Mouse (Mus musculus) adrenal gland, adult 8-10 months (tissue): ENCODE data around the gene Gramd1b. TPM values are rescaled to one million over a fixed set of nuclear protein-coding genes. Genes with fewer than 3 reads are reported as not detected.
A peak's percentile ranks its signal among the peaks of the same experiment; 100 is the strongest.

Experiments used
- DNase-seq: peaks from one replicate; pipeline ENCODE4 v3.0.0; 2022
- total RNA-seq, 4 experiments: library from RNA; stranded (reverse); gene quantifications; 2 replicates each; pipeline ENCODE4 v1.2.4; 2022

Gene Gramd1b
- 100 to 1,000 TPM; 341 to 857 (median 612) TPM for total RNA-seq

DNA sequence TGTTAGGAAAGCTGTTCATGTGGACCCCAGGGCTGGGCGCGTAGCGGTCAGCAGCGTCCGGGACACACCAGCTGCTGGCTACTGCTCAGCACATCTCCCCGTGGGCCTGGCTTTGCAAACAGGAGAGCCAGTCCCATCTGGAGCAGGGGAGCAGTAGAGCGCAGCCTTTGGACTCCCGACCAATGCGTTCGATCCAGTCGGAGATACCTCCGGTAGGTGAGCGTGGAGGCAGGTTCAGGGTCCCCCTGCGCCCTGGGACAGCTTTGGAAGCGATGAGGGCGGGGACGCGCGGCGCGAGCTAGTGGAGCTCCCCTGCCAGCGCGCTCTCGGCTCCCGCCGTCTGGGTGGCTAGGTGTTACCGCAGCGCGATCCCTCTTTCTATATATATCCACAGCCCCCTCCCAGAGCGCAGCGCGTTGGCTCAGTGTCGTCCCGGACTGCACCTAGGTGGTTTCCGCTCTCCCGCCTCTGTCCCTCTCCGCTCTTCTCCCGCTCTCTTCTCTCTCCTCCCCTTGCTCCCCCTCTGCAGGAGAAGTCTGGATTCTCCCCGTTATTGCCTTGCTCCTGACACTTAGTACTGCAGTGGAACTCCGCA, at the start of gene Gramd1b:
Gramd1b (minus strand) TSS at position 357 of the 595 bp plus-strand sequence.
- no peak for DNase-seq

- DNase-seq, result no peak
These were observed 47.8 kb upstream of the Gramd1b start for GRCm38 (mm10) chr9:40578726-40579625.

DNA sequence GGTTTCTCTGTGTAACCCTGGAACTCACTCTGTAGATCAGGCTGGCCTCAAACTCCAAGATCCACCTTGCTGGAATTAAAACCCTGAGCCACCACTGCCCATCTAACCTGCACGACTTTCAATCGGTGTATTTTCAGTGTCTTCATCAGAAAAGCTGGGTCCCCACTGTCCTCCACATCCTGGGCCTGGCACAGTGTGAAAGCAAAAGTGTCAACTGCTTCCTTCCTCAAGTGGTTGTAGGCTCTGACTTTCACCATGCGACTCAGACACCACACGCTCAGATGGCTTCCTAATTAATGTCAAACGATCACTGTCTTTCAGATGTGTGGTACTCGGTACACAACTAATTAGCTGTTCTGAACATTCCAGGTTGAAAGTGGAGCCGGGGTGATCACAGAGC, 45.9 kb upstream of the Gramd1b start:
- DNase-seq, result no peak

DNA sequence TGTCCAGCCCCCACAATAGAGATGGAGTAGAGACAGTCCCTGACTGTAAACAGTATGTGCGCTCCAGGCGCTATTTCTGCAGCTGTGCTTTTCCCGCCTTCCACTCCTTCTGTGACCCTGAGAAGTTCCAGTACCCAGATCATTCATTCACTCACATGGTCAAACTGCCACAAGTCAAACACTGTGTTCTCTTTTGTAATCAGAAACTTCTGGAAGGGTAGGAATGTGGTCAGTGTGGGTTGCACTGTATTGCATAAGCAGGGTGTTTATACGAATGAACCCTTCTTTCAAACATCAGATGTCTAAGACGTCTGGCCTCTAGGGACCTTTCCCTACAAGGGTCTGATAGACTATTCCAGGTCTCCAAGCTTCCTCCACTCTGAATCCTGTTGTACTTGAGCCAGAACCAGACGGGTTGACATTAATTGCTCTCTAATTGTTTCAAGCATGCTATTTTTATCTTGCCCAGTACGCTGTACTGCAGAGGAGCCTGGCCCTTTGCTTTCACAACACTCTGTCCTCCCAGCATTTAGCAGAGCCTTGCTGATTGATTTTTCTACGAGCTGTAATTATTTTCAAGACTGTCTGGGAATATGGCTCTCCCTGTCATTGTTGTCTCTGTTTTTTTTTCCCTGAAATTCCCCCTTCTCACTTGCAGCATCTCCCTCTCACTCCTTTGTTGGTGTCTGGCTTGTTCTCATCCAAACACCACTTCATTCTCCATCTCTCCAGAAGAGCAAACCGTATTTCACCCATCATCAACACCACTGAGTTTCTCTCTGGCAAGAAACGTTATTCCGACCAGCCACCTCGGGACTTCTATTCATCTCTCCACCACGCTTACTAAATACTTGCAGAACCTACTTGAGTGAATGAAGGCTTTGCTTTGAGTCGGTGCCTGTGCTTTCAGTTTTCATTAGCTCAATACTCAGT, 44.1 kb upstream of the Gramd1b start:
- peak; percentile 40 for DNase-seq

DNA sequence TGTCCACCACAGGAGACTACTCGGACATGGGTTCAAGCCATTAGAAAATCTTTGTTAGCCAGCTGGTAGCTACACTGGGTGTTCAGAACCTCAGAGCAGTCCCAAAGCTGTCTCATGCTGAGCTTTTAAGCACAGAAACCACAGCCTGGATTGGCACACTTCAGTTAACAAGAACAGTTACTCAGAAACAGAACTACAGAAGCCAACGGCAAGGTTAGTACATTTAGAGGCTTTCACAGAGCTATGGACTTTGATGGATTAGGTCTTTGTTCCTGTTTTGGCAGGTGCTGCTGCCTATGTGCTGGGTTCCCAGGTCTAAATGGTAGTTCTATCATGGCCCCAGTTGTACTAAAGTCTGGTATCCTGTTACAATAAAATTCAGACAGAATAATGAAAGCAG, 40.1 kb upstream of the Gramd1b start:
- DNase-seq, result no peak

DNA sequence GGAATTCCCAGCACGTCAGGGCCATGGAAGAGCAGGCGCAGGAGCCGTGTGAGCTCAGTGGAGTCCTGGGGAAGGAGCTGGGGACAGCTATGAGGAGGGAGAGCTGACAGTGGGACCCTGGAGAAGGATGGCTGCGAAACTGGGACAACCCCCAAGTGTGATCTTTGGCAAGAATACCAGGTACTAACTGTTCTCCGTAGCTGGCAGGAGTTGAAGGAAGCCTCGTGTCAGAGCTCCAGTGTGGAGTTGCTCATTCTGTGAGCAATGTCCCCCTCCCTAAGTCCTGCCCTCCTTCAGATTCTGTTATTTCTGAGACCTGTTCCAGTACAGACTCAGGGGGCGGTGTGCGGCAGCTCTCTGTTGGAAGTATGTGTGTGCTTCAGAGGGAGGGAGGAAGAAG, 36.9 kb upstream of the Gramd1b start:
- DNase-seq, result no peak

GRCm38 (mm10) chr9:40563750-40564149, 32.6 kb upstream of the Gramd1b start:
- no peak for DNase-seq

DNA sequence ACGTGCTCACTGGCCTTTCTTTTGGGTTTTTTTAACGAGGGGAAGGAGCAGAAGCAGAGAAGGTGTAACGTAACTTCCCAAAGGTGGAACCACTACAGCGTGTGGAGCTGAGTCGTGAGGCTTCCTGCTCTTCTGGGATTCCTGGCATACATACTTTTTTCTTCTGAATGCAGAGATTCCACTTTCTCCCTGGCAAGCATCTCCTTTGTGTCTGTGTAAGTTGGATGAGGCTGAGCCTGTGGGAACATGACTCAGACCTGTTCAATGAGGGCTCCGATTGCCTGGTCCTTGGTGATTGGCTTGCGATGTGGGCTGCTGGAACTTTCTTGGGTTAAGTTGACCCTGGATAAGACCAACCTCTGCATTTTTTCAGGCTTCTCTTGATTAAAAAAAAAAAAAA, 28.5 kb upstream of the Gramd1b start:
- DNase-seq, result no peak

DNA sequence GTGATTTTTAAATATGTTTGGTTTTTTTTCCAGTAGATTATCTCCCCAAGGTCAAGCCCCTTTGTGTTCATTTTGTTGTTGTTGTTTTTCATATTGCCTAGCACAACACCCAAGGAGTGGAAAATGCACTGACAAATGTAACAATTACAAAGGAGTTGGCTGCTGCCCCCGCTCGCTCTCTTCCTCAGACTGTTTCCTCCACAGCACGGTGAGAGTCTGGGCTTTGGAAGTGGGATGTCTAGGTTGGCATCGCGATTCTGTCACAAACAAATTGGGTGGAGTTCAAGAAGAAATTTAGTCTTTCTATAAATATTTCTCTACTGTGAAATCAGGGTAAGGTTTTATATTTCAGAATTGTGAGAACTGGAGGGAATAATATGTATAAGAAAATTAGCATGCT, 26.6 kb upstream of the Gramd1b start:
- DNase-seq, result no peak

DNA sequence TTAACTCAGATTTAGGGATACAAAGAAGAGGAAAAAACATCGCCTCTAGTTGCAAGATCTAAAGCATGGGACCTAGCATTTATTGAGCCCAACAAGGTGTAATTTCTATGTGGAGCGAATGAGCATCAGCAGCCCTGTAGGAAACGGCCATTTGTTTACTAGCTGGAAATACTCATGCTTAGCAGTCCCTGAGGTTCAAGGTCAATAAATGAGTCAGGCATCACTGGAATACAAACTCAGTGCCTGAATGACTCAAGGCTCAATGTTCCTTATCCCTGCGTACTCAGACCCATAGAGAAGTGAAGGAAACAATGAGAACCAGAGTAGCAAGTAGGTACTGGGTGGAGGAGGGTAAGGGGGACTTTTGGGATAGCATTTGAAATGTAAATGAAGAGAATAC, 25.2 kb upstream of the Gramd1b start:
- DNase-seq, result no peak

DNA sequence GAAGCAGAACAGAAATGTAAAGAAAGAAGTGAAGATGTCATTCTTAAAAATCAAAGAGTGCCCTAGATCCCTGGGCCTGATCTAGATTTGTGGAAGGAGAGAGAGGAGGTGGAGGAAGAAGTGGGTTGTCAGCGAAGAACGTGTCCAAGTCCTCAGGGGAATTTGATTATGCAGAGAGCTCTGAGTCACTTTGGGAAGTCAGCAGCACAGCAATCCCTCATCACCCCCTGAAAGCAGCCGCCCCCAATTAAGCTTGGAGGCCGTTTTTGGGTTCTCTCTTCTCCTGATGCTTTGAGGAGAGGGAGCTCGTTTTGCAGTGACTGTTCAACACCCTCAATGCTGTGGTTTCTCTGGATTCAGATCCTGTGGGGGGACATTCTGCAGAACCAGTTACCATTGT, 24.1 kb upstream of the Gramd1b start:
- no peak for DNase-seq

DNA sequence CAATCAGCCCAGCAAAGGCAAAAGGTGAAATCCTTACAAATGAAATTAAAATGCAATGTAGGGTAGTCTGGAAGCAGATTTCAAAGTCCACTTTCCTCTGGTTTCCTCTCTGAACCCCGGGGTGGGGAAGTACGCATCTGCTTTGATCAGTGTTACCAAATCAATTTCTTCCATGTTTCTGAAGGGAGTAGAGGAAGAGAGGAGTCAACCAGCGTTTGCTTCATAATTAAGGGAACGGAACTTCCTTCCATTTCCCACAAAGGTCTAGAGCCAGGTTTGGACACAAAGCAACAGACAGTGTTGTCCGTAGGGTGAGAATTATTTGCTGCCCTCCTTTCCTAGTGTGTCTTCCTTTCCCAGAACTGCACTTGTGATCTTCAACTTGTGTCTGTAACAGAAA, 16.7 kb upstream of the Gramd1b start:
- no peak for DNase-seq

GRCm38 (mm10) chr9:40545193-40545592, 14.0 kb upstream of the Gramd1b start:
- no peak for DNase-seq

DNA sequence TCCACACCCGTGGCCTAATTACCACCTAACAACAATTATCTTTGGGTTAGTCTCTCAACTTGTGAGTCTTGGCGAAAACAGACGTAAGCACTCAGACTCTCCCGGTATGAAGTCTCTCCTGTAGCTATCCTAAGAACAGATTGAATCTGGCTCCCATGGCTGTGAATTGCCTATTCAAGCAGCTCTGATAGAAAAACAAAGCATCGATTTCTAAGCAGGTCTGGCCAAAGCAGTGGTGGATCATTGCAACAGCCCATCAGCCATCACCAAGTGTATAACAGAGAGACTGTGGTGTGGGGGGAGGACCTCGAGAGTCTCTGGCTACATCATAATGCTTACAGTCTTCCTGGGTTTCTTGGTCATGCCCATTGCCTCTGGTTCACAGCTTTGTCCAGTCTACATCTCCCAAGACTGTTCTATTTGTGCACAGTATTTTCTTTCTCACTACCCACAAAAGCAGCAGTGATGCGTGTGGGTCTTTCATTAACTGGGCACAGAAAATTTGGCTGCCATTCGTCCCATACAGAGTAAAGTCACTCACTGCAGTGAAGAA, 8.5 kb upstream of the Gramd1b start:
- DNase-seq, result no peak

DNA sequence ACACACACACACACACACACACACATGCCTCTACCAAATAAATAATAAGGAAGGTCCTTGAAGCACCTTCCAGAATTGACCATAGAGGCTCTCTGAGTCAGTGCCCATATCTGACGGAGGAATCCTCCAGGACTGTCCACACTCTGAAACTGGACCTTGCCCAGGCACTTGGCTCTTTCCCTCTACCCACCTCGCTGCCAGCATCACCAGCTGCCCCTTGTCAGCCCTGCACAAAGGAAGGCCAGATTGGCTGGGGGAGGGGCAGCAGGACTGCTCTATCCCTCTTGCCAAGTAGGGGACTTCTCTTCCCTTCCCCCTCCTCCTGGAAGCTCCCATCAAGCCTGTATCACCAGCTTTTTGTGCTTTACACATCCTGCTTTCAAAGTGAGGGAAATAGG, 6.5 kb upstream of the Gramd1b start:
- no peak for DNase-seq

- DNase-seq, result no peak
These were observed 6.0 kb upstream of the Gramd1b start for GRCm38 (mm10) chr9:40537044-40537707.

DNA sequence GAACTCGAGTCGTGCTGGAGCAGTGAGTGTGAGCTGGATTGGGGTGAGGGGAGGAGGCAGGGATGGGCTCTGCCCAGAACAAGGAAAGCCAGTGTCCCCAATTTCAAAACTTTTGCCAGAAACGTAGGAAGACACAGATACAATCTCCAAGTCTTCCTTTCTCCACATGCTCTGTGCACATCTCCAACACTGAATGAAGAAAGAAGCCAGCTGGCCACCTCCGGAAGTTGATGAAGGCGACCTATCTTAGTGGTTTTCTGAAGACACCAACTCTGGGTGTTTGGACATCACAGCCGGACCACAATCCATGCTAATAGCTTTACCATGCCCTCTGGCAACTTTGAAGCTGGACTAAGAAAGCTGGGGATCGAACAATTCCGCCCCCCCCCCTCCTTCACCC, 647 bp downstream of the Gramd1b start:
- DNase-seq, result no peak

DNA sequence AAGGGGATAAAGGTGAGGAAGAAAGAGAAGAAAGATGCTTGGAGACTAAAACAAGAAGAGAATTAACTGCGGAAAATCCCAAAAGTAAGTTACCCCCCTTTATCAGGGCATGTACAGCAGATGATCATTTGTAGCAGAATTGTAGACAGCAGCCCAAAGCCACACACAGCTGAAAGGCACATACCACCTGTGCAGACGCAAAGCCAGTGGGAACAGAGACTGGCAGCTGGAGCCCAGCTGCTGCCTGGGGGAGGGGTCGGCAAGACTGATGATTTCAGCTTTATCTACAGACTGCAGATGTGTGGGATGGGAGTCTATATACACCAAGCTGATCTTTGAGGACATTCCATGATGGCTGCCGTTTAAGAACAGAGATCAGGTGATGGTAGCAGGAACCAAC, 2.5 kb downstream of the Gramd1b start:
- DNase-seq, result no peak

GRCm38 (mm10) chr9:40526928-40527327, 4.3 kb downstream of the Gramd1b start:
- no peak for DNase-seq

GRCm38 (mm10) chr9:40522156-40522555, 9.0 kb downstream of the Gramd1b start:
- DNase-seq, result no peak

- DNase-seq, result no peak
These were observed 10.1 kb downstream of the Gramd1b start for GRCm38 (mm10) chr9:40521097-40521496.

GRCm38 (mm10) chr9:40519294-40519693, 11.9 kb downstream of the Gramd1b start:
- DNase-seq, result no peak
